Mouse (Mus musculus) midbrain, embryonic 16.5 days (tissue): ENCODE measurements around the gene Arid1b. TPM values are rescaled to one million over a fixed set of nuclear protein-coding genes. Genes with fewer than 3 reads are reported as not detected.

Experiments
- ATAC-seq: fragments of 200-750 bp; cut with Nextera tagmentation; 2 replicates; pipeline ENCODE4 v1.8.0; 2017; ENCODE audit warnings: moderate TSS enrichment
- H3K27ac ChIP-seq: fragments of 300-500 bp; sonication (generic); 2 replicates; pipeline ENCODE4 v1.5.1; 2014; ENCODE audit warnings: mild to moderate bottlenecking, low read length, mixed read lengths
- H3K27me3 ChIP-seq: fragments of 300-500 bp; sonication (generic); 2 replicates; pipeline ENCODE4 v1.6.1; 2014; ENCODE audit warnings: low read depth, low read length, mixed read lengths; ENCODE audit not compliant: control insufficient read depth, insufficient read depth
- H3K36me3 ChIP-seq: fragments of 300-500 bp; sonication (generic); 2 replicates; pipeline ENCODE4 v1.6.1; 2014; ENCODE audit warnings: mild to moderate bottlenecking, low read length, moderate library complexity, mixed read lengths; ENCODE audit not compliant: control insufficient read depth, insufficient read depth
- H3K4me1 ChIP-seq: fragments of 300-500 bp; sonication (generic); 2 replicates; pipeline ENCODE4 v1.6.1; 2014; ENCODE audit warnings: mild to moderate bottlenecking, low read length, mixed read lengths; ENCODE audit not compliant: control insufficient read depth, insufficient read depth
- H3K4me2 ChIP-seq: fragments of 300-500 bp; sonication (generic); 2 replicates; pipeline ENCODE4 v1.6.1; 2014; ENCODE audit warnings: mild to moderate bottlenecking, low read length, mixed read lengths
- H3K4me3 ChIP-seq: fragments of 300-500 bp; sonication (generic); 2 replicates; pipeline ENCODE4 v1.5.1; 2014; ENCODE audit warnings: low read depth, mild to moderate bottlenecking, low read length, moderate library complexity, mixed read lengths
- H3K9ac ChIP-seq: fragments of 300-500 bp; sonication (generic); 2 replicates; pipeline ENCODE4 v1.6.1; 2014; ENCODE audit warnings: low read depth, low read length, mixed read lengths
- H3K9me3 ChIP-seq: fragments of 300-500 bp; sonication (generic); replicated peaks from 2 replicates; pipeline ENCODE4 v1.6.1; 2014; ENCODE audit warnings: mild to moderate bottlenecking, low read length, mixed read lengths; ENCODE audit not compliant: control insufficient read depth, poor library complexity, severe bottlenecking
- WGBS: fragments of 180-500 bp; shearing (Covaris S2); extraction: QIAGEN DNeasy Blood & Tissue Kit; methylation state at CpG from one replicate; pipeline ENCODE4 v1.1.7; 2014; 5-methylcytosine and 5-hydroxymethylcytosine counted together
- polyA plus RNA-seq: library from polyadenylated mRNA; unstranded; fragments of >200 nt; fragmentation: Nextera tagmentation; extraction: Ambion mirVana; gene quantifications from 2 replicates; pipeline ENCODE4 v1.2.1, GENCODE M21; 2015

Gene Arid1b
- polyA plus RNA-seq, 1 experiment from 2014 or later = 13.1 TPM

GRCm38 (mm10) chr17:5227950-5228615 lies 234.0 kb downstream of the Arid1b start:
- Histone ChIP-seq H3K9ac (peak overlapping the region; percentile 11; the same call in 1 of the 2 replicates), H3K4me1 (peaks cover 26% of the 10 kb centered on the region), H3K4me3 (no peak overlapping the region), H3K27me3 (no peaks in the 10 kb centered on the region), H3K9me3 (no peaks in the 10 kb centered on the region), H3K27ac (peak overlapping the region; percentile 25; the same call in 1 of the 2 replicates), H3K4me2 (no peak overlapping the region), H3K36me3 (no peaks in the 10 kb centered on the region)
- WGBS = 43% methylated on average over 14 of the region's 14 CpGs
- peak; percentile 41; the same call in 1 of the 2 replicates for ATAC-seq

GRCm38 (mm10) chr17:5228616-5229250 lies 234.6 kb downstream of the Arid1b start:
- Histone ChIP-seq H3K27me3 (no peaks in the 10 kb centered on the region), H3K9ac (peak overlapping the region; percentile 11; the same call in 1 of the 2 replicates), H3K4me2 (no peak overlapping the region), H3K4me3 (no peak overlapping the region), H3K9me3 (no peaks in the 10 kb centered on the region), H3K36me3 (no peaks in the 10 kb centered on the region), H3K4me1 (peaks cover 26% of the 10 kb centered on the region), H3K27ac (peak overlapping the region; percentile 25; the same call in 1 of the 2 replicates)
- 76% methylated on average over 6 of the region's 6 CpGs for WGBS
- ATAC-seq = no peak

- H3K4me1 ChIP-seq = peaks cover 26% of the 10 kb centered on the region
- H3K27me3 ChIP-seq = no peaks in the 10 kb centered on the region
- no peaks in the 10 kb centered on the region for H3K9me3 ChIP-seq
- H3K27ac ChIP-seq = no peak overlapping the region
- no peaks in the 10 kb centered on the region for H3K36me3 ChIP-seq
- H3K4me2 ChIP-seq = no peak overlapping the region
- H3K9ac ChIP-seq = no peak overlapping the region
- no peak for ATAC-seq
- no peak overlapping the region for H3K4me3 ChIP-seq
- 72% methylated on average over 7 of the region's 7 CpGs for WGBS
These were observed 235.9 kb downstream of the Arid1b start for GRCm38 (mm10) chr17:5230063-5230462.

GRCm38 (mm10) chr17:5232180-5232579 lies 238.0 kb downstream of the Arid1b start:
- WGBS = 63% methylated on average over 2 of the region's 2 CpGs

GRCm38 (mm10) chr17:5233991-5234390 lies 239.9 kb downstream of the Arid1b start:
- Histone ChIP-seq H3K9me3 (no peaks in the 10 kb centered on the region), H3K9ac (no peak overlapping the region), H3K4me1 (peaks cover 22% of the 10 kb centered on the region), H3K4me2 (no peak overlapping the region), H3K27me3 (no peaks in the 10 kb centered on the region), H3K36me3 (no peaks in the 10 kb centered on the region), H3K27ac (no peak overlapping the region), H3K4me3 (no peak overlapping the region)
- ATAC-seq = no peak
- 100% methylated on average over 1 of the region's 1 CpGs for WGBS

More at GRCm38 (mm10) chr17:5232180-5232579, 238.0 kb downstream of the Arid1b start:
- Histone ChIP-seq H3K27ac (no peak overlapping the region), H3K4me3 (no peak overlapping the region), H3K9ac (no peak overlapping the region), H3K4me2 (no peak overlapping the region), H3K36me3 (no peaks in the 10 kb centered on the region), H3K4me1 (peaks cover 18% of the 10 kb centered on the region), H3K27me3 (no peaks in the 10 kb centered on the region), H3K9me3 (no peaks in the 10 kb centered on the region)
- ATAC-seq = no peak

- H3K4me1 ChIP-seq = peaks cover 27% of the 10 kb centered on the region
- H3K27me3 ChIP-seq = no peaks in the 10 kb centered on the region
- ATAC-seq = no peak
- H3K27ac ChIP-seq = no peak overlapping the region
- H3K9me3 ChIP-seq = no peaks in the 10 kb centered on the region
- no peaks in the 10 kb centered on the region for H3K36me3 ChIP-seq
- H3K9ac ChIP-seq = no peak overlapping the region
- 96% methylated on average over 9 of the region's 9 CpGs for WGBS
- H3K4me3 ChIP-seq = no peak overlapping the region
- H3K4me2 ChIP-seq = no peak overlapping the region
These were observed 240.9 kb downstream of the Arid1b start for GRCm38 (mm10) chr17:5235057-5235456.

GRCm38 (mm10) chr17:5237765-5238164 lies 243.6 kb downstream of the Arid1b start:
- no peaks in the 10 kb centered on the region for H3K9me3 ChIP-seq
- ATAC-seq = no peak

GRCm38 (mm10) chr17:5238387-5239245 lies 244.5 kb downstream of the Arid1b start:
- H3K4me3 ChIP-seq = no peak overlapping the region
- ATAC-seq = peak; percentile 22; the same call in 1 of the 2 replicates

More at GRCm38 (mm10) chr17:5237765-5238164, 243.6 kb downstream of the Arid1b start:
- H3K27ac ChIP-seq = no peak overlapping the region
- no peak overlapping the region for H3K9ac ChIP-seq
- 49% methylated on average over 3 of the region's 3 CpGs for WGBS
- H3K36me3 ChIP-seq = no peaks in the 10 kb centered on the region
- no peak overlapping the region for H3K4me2 ChIP-seq
- H3K4me3 ChIP-seq = no peak overlapping the region
- peaks cover 25% of the 10 kb centered on the region for H3K4me1 ChIP-seq
- no peaks in the 10 kb centered on the region for H3K27me3 ChIP-seq

More at GRCm38 (mm10) chr17:5238387-5239245, 244.5 kb downstream of the Arid1b start:
- Histone ChIP-seq H3K4me2 (peak overlapping the region; percentile 17; the same call in 1 of the 2 replicates), H3K9ac (no peak overlapping the region), H3K27ac (0 out of 2 replicates have a peak overlapping the region, but pooled peaks have one; percentile 18), H3K4me1 (peaks cover 25% of the 10 kb centered on the region), H3K36me3 (no peaks in the 10 kb centered on the region), H3K9me3 (no peaks in the 10 kb centered on the region), H3K27me3 (no peaks in the 10 kb centered on the region)
- WGBS = 35% methylated on average over 16 of the region's 16 CpGs
